Mouse (Mus musculus): Measurements from ENCODE around the gene Il9. TPM values are rescaled to one million over a fixed set of nuclear protein-coding genes. Genes with fewer than 3 reads are reported as not detected.

Gene Il9
- polyA plus RNA-seq, 1 experiment: not detected

- Histone ChIP-seq H3K79me2 (ENCODE audit: control insufficient read depth, insufficient read depth) (no peaks in the 10 kb centered on the region), H3K27me3 (ENCODE audit: control insufficient read depth, insufficient read depth, insufficient read length) (peaks cover 5% of the 10 kb centered on the region), H3K36me3 (ENCODE audit: control insufficient read depth, insufficient read depth) (no peaks in the 10 kb centered on the region), H3ac (ENCODE audit: control insufficient read depth, insufficient read length) (no peak overlapping the region), H3K4me3 (no peak overlapping the region), H3K4me2 (ENCODE audit: low read depth) (no peak overlapping the region)
- TF ChIP-seq TCF3 (IDR thresholded peaks at IDR 0.05; ENCODE audit: insufficient read length, low read depth) (no peak), REST (IDR thresholded peaks at IDR 0.05; ENCODE audit: insufficient read depth, insufficient read length) (no peak), E2F4 (IDR thresholded peaks at IDR 0.05; ENCODE audit: insufficient read depth) (no peak), CEBPB (IDR thresholded peaks at IDR 0.05; ENCODE audit: insufficient read depth, poor library complexity, severe bottlenecking) (no peak), MAX (IDR thresholded peaks at IDR 0.05; ENCODE audit: low read depth) (no peak), MYOD1 (IDR thresholded peaks at IDR 0.05; ENCODE audit: control insufficient read depth in 1 of 3, insufficient read length in 2 of 3, low read depth in 2 of 3) (no peak), USF1 (IDR thresholded peaks at IDR 0.05; ENCODE audit: low read depth) (no peak), SRF (IDR thresholded peaks at IDR 0.05; ENCODE audit: control insufficient read depth, insufficient read length, low read depth) (no peak), TCF12 (IDR thresholded peaks at IDR 0.05; ENCODE audit: insufficient read depth, poor library complexity, severe bottlenecking) (no peak), MYOG (IDR thresholded peaks at IDR 0.05; ENCODE audit: control insufficient read depth in 1 of 3, insufficient read depth in 1 of 3, insufficient read length in 2 of 3, low read depth in 2 of 3) (no peak)
These were observed 34.3 kb upstream of the Il9 start for GRCm38 (mm10) chr13:56516311-56516710.

- Histone ChIP-seq H3K4me3 (no peak overlapping the region), H3K79me2 (ENCODE audit: control insufficient read depth, insufficient read depth) (no peaks in the 10 kb centered on the region), H3K36me3 (ENCODE audit: control insufficient read depth, insufficient read depth) (no peaks in the 10 kb centered on the region), H3K27me3 (ENCODE audit: control insufficient read depth, insufficient read depth, insufficient read length) (peaks cover 5% of the 10 kb centered on the region), H3K4me2 (ENCODE audit: low read depth) (no peak overlapping the region), H3ac (ENCODE audit: control insufficient read depth, insufficient read length) (no peak overlapping the region)
- TF ChIP-seq POLR2AphosphoS2 (IDR thresholded peaks at IDR 0.05; ENCODE audit: insufficient read length, low read depth): no peak
These were observed 31.5 kb upstream of the Il9 start for GRCm38 (mm10) chr13:56513595-56513994.

GRCm38 (mm10) chr13:56509796-56510195 is 27.8 kb upstream of the Il9 start:
- no peak overlapping the region for H3K4me2 ChIP-seq (ENCODE audit: low read depth)
- H3K27me3 ChIP-seq (ENCODE audit: control insufficient read depth, insufficient read depth, insufficient read length): peaks cover 11% of the 10 kb centered on the region
- no peak overlapping the region for H3K4me3 ChIP-seq
- H3K79me2 ChIP-seq (ENCODE audit: control insufficient read depth, insufficient read depth): no peaks in the 10 kb centered on the region
- H3ac ChIP-seq (ENCODE audit: control insufficient read depth, insufficient read length): no peak overlapping the region
- TF ChIP-seq MYOD1 (IDR thresholded peaks at IDR 0.05; ENCODE audit: control insufficient read depth in 1 of 3, insufficient read length in 2 of 3, low read depth in 2 of 3): no peak
- TF ChIP-seq POLR2AphosphoS2 (IDR thresholded peaks at IDR 0.05; ENCODE audit: insufficient read length, low read depth): no peak
- TF ChIP-seq SRF (IDR thresholded peaks at IDR 0.05; ENCODE audit: control insufficient read depth, insufficient read length, low read depth): no peak
- no peak for TF ChIP-seq TCF12 (IDR thresholded peaks at IDR 0.05; ENCODE audit: insufficient read depth, poor library complexity, severe bottlenecking)
- no peak for TF ChIP-seq REST (IDR thresholded peaks at IDR 0.05; ENCODE audit: insufficient read depth, insufficient read length)
- no peak for TF ChIP-seq POLR2A (IDR thresholded peaks at IDR 0.05; ENCODE audit: insufficient read length, low read depth)
- no peak for TF ChIP-seq MAX (IDR thresholded peaks at IDR 0.05; ENCODE audit: low read depth)
- TF ChIP-seq TCF3 (IDR thresholded peaks at IDR 0.05; ENCODE audit: insufficient read length, low read depth): no peak
- no peak for TF ChIP-seq E2F4 (IDR thresholded peaks at IDR 0.05; ENCODE audit: insufficient read depth)
- no peak for TF ChIP-seq USF1 (IDR thresholded peaks at IDR 0.05; ENCODE audit: low read depth)
- no peak for TF ChIP-seq CEBPB (IDR thresholded peaks at IDR 0.05; ENCODE audit: insufficient read depth, poor library complexity, severe bottlenecking)
- no peak for TF ChIP-seq MYOG (IDR thresholded peaks at IDR 0.05; ENCODE audit: control insufficient read depth in 1 of 3, insufficient read depth in 1 of 3, insufficient read length in 2 of 3, low read depth in 2 of 3)
- H3K36me3 ChIP-seq (ENCODE audit: control insufficient read depth, insufficient read depth): no peaks in the 10 kb centered on the region

GRCm38 (mm10) chr13:56506871-56507496 is 24.9 kb upstream of the Il9 start:
- Histone ChIP-seq H3K36me3 (ENCODE audit: control insufficient read depth, insufficient read depth) (no peaks in the 10 kb centered on the region), H3ac (ENCODE audit: control insufficient read depth, insufficient read length) (no peak overlapping the region), H3K4me3 (no peak overlapping the region), H3K27me3 (ENCODE audit: control insufficient read depth, insufficient read depth, insufficient read length) (peaks cover 33% of the 10 kb centered on the region), H3K4me2 (ENCODE audit: low read depth) (no peak overlapping the region), H3K79me2 (ENCODE audit: control insufficient read depth, insufficient read depth) (no peaks in the 10 kb centered on the region)
- no peak for TF ChIP-seq MYOD1 (IDR thresholded peaks at IDR 0.05; ENCODE audit: control insufficient read depth in 1 of 3, insufficient read length in 2 of 3, low read depth in 2 of 3)
- TF ChIP-seq POLR2AphosphoS2 (IDR thresholded peaks at IDR 0.05; ENCODE audit: insufficient read length, low read depth): no peak
- no peak for TF ChIP-seq TCF3 (IDR thresholded peaks at IDR 0.05; ENCODE audit: insufficient read length, low read depth)
- TF ChIP-seq POLR2A (IDR thresholded peaks at IDR 0.05; ENCODE audit: insufficient read length, low read depth): no peak
- no peak for TF ChIP-seq REST (IDR thresholded peaks at IDR 0.05; ENCODE audit: insufficient read depth, insufficient read length)
- TF ChIP-seq USF1 (IDR thresholded peaks at IDR 0.05; ENCODE audit: low read depth): no peak
- TF ChIP-seq E2F4 (IDR thresholded peaks at IDR 0.05; ENCODE audit: insufficient read depth): no peak
- no peak for TF ChIP-seq MYOG (IDR thresholded peaks at IDR 0.05; ENCODE audit: control insufficient read depth in 1 of 3, insufficient read depth in 1 of 3, insufficient read length in 2 of 3, low read depth in 2 of 3)
- TF ChIP-seq CEBPB (IDR thresholded peaks at IDR 0.05; ENCODE audit: insufficient read depth, poor library complexity, severe bottlenecking): no peak
- no peak for TF ChIP-seq TCF12 (IDR thresholded peaks at IDR 0.05; ENCODE audit: insufficient read depth, poor library complexity, severe bottlenecking)
- no peak for TF ChIP-seq SRF (IDR thresholded peaks at IDR 0.05; ENCODE audit: control insufficient read depth, insufficient read length, low read depth)
- no peak for TF ChIP-seq MAX (IDR thresholded peaks at IDR 0.05; ENCODE audit: low read depth)

- no peak overlapping the region for H3K4me3 ChIP-seq
- H3K36me3 ChIP-seq (ENCODE audit: control insufficient read depth, insufficient read depth): no peaks in the 10 kb centered on the region
- H3K27me3 ChIP-seq (ENCODE audit: control insufficient read depth, insufficient read depth, insufficient read length): peaks cover 36% of the 10 kb centered on the region
- H3K79me2 ChIP-seq (ENCODE audit: control insufficient read depth, insufficient read depth): no peaks in the 10 kb centered on the region
- no peak overlapping the region for H3ac ChIP-seq (ENCODE audit: control insufficient read depth, insufficient read length)
- H3K4me2 ChIP-seq (ENCODE audit: low read depth): no peak overlapping the region
- no peak for TF ChIP-seq TCF12 (IDR thresholded peaks at IDR 0.05; ENCODE audit: insufficient read depth, poor library complexity, severe bottlenecking)
- no peak for TF ChIP-seq SRF (IDR thresholded peaks at IDR 0.05; ENCODE audit: control insufficient read depth, insufficient read length, low read depth)
- TF ChIP-seq TCF3 (IDR thresholded peaks at IDR 0.05; ENCODE audit: insufficient read length, low read depth): no peak
- no peak for TF ChIP-seq MYOG (IDR thresholded peaks at IDR 0.05; ENCODE audit: control insufficient read depth in 1 of 3, insufficient read depth in 1 of 3, insufficient read length in 2 of 3, low read depth in 2 of 3)
- no peak for TF ChIP-seq MAX (IDR thresholded peaks at IDR 0.05; ENCODE audit: low read depth)
- TF ChIP-seq MYOD1 (IDR thresholded peaks at IDR 0.05; ENCODE audit: control insufficient read depth in 1 of 3, insufficient read length in 2 of 3, low read depth in 2 of 3): no peak
- no peak for TF ChIP-seq POLR2AphosphoS2 (IDR thresholded peaks at IDR 0.05; ENCODE audit: insufficient read length, low read depth)
- no peak for TF ChIP-seq USF1 (IDR thresholded peaks at IDR 0.05; ENCODE audit: low read depth)
- TF ChIP-seq REST (IDR thresholded peaks at IDR 0.05; ENCODE audit: insufficient read depth, insufficient read length): no peak
- TF ChIP-seq POLR2A (IDR thresholded peaks at IDR 0.05; ENCODE audit: insufficient read length, low read depth): no peak
- no peak for TF ChIP-seq CEBPB (IDR thresholded peaks at IDR 0.05; ENCODE audit: insufficient read depth, poor library complexity, severe bottlenecking)
- TF ChIP-seq E2F4 (IDR thresholded peaks at IDR 0.05; ENCODE audit: insufficient read depth): no peak
These were observed 19.9 kb upstream of the Il9 start for GRCm38 (mm10) chr13:56501866-56502420.
